ENCODE assay signal across 9 mouse cellular contexts in genomic region chr5:131642752-131643151, GRCm38 (mm10).
DNase-seq lines count a peak whose midpoint lies in the region; ATAC-seq and TF ChIP-seq lines count a peak whose summit lies in the region.
"Had no signal": no experiment of that assay in that cellular context is flagged by ENCODE, and none has a peak within 500 bp of the region (broad histone marks: within the 10 kb centered on the region; RNA-seq: fewer than 3 reads in every experiment).

No protein-coding gene starts in this region.

- no peak for TF ChIP-seq CTCF in kidney, adult 2 months (conservative IDR thresholded peaks at IDR 0.05; ENCODE audit: insufficient read depth, insufficient read length, low read depth, low read length)

- peaks cover 18% of the 10 kb centered on the region; the same call in 1 of the 2 replicates for H3K4me1 ChIP-seq in kidney, adult 2 months (ENCODE audit: control insufficient read depth, insufficient read depth, low read length)
- H3K4me1 ChIP-seq in forebrain, embryonic 14.5 days (ENCODE audit: control insufficient read depth, insufficient read depth, low read length): peaks cover 52% of the 10 kb centered on the region
- peaks cover 64% of the 10 kb centered on the region for H3K4me1 ChIP-seq in hindbrain, embryonic 12.5 days
- peaks cover 62% of the 10 kb centered on the region for H3K4me1 ChIP-seq in neural tube, embryonic 12.5 days

- no peaks in the 10 kb centered on the region for H3K27me3 ChIP-seq in kidney, adult 2 months (replicated peaks; ENCODE audit: control insufficient read depth, insufficient read depth, low read length)
- H3K27me3 ChIP-seq in forebrain, embryonic 14.5 days (replicated peaks; ENCODE audit: control insufficient read depth, insufficient read depth, low read length): no peaks in the 10 kb centered on the region
- peaks cover 13% of the 10 kb centered on the region for H3K27me3 ChIP-seq in hindbrain, embryonic 12.5 days
- no peaks in the 10 kb centered on the region for H3K27me3 ChIP-seq in neural tube, embryonic 12.5 days (replicated peaks)

- no peak overlapping the region for H3K4me2 ChIP-seq in forebrain, embryonic 14.5 days (ENCODE audit: low read length)
- peak overlapping the region; percentile 21 for H3K4me2 ChIP-seq in hindbrain, embryonic 12.5 days (replicated peaks)
- H3K4me2 ChIP-seq in neural tube, embryonic 12.5 days (replicated peaks): peak overlapping the region; percentile 36
- H3K4me2 ChIP-seq: limb, embryonic 12.5 days had no signal

- ATAC-seq in forebrain, embryonic 14.5 days: peak; percentile 18; the same call in 1 of the 2 replicates
- ATAC-seq in hindbrain, embryonic 12.5 days (ENCODE audit: low FRiP score): no peak
- no peak for ATAC-seq in neural tube, embryonic 12.5 days (ENCODE audit: low FRiP score, low read depth)

- H3K9ac ChIP-seq in forebrain, embryonic 14.5 days (ENCODE audit: low read length): no peak overlapping the region
- no peak overlapping the region; the same call in 1 of the 2 replicates for H3K9ac ChIP-seq in hindbrain, embryonic 12.5 days
- H3K9ac ChIP-seq in neural tube, embryonic 12.5 days: no peak overlapping the region
- H3K9ac ChIP-seq: limb, embryonic 12.5 days had no signal

- no peak overlapping the region for H3K4me3 ChIP-seq in kidney, adult 2 months (ENCODE audit: insufficient read depth, low read depth, low read length)
- H3K4me3 ChIP-seq in forebrain, embryonic 14.5 days (ENCODE audit: low read depth, low read length): no peak overlapping the region
- no peak overlapping the region for H3K4me3 ChIP-seq in hindbrain, embryonic 12.5 days
- no peak overlapping the region for H3K4me3 ChIP-seq in neural tube, embryonic 12.5 days
- H3K4me3 ChIP-seq: limb, embryonic 12.5 days had no signal

- H3K9me3 ChIP-seq in forebrain, embryonic 14.5 days (replicated peaks; ENCODE audit: control insufficient read depth, low read length): no peaks in the 10 kb centered on the region
- no peaks in the 10 kb centered on the region for H3K9me3 ChIP-seq in hindbrain, embryonic 12.5 days (replicated peaks)
- no peaks in the 10 kb centered on the region for H3K9me3 ChIP-seq in neural tube, embryonic 12.5 days
- H3K9me3 ChIP-seq: limb, embryonic 12.5 days had no signal

- WGBS in kidney, adult 2 months: 64% methylated on average over 2 of the region's 2 CpGs
- WGBS in forebrain, embryonic 14.5 days: 7% methylated on average over 2 of the region's 2 CpGs
- 22% methylated on average over 2 of the region's 2 CpGs for WGBS in hindbrain, embryonic 12.5 days
- WGBS in neural tube, embryonic 12.5 days: 35% methylated on average over 2 of the region's 2 CpGs

- no peaks in the 10 kb centered on the region for H3K36me3 ChIP-seq in kidney, adult 2 months (ENCODE audit: control insufficient read depth, insufficient read depth, low read length)
- H3K36me3 ChIP-seq in forebrain, embryonic 14.5 days (ENCODE audit: control insufficient read depth, insufficient read depth, low read length): no peaks in the 10 kb centered on the region
- H3K36me3 ChIP-seq in hindbrain, embryonic 12.5 days: no peaks in the 10 kb centered on the region
- no peaks in the 10 kb centered on the region for H3K36me3 ChIP-seq in neural tube, embryonic 12.5 days
- H3K36me3 ChIP-seq: limb, embryonic 12.5 days had no signal

- peak overlapping the region; percentile 94 for H3K27ac ChIP-seq in kidney, adult 2 months (ENCODE audit: insufficient read depth, low read depth, low read length)
- peak overlapping the region; percentile 89 for H3K27ac ChIP-seq in forebrain, embryonic 14.5 days (ENCODE audit: low read depth, low read length)
- H3K27ac ChIP-seq in hindbrain, embryonic 12.5 days: peak overlapping the region; percentile 82
- no peak overlapping the region for H3K27ac ChIP-seq in neural tube, embryonic 12.5 days

- TF ChIP-seq POLR2A in kidney, adult 2 months (IDR thresholded peaks at IDR 0.05; ENCODE audit: low read depth, low read length): no peak

- no peak for DNase-seq in kidney, adult 2 months
- no peak for DNase-seq in kidney, adult 11 months
- no peak for DNase-seq in forebrain, embryonic 14.5 days (ENCODE audit: low spot score)
- no peak for DNase-seq in thymus, postnatal 4 days
- no peak for DNase-seq in frontal cortex, postnatal 10 days (ENCODE audit: low spot score in 2 of 2)
- DNase-seq in retina, postnatal 1 day: no peak
